8 mouse cellular contexts compared by ENCODE assay signal in the genomic region with DNA sequence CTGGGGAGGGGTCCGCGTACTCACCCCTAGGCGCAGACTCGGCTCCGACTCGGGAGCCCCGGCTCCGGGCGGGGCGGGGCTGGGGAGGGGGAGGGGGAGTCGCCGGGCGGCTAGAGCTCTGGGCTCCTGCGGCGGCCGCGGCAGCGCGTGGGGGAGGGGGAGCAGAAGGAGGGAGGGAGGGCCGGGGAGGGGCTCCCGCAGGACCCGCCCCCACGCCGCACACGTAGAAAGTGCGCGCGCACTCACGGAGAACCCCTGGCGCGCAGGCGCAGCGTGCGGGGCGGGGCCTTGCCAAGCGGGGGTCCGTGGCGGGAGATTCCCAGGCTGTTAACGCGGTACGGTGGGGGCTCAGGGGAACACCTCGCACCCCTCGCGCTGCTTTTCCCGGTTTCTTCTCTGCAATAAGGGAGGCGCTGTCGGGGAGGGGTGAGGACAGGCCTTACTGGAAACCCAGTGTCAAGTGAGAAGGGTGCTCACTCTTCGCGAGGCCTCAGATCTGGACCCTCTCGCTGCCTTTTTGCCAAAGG. TPM values are rescaled to one million over a fixed set of nuclear protein-coding genes. Genes with fewer than 3 reads are reported as not detected.
DNase-seq lines count a peak whose midpoint lies in the region; ATAC-seq lines count a peak whose summit lies in the region.

A gene (plus strand): TSS at position 230 of the 527 bp plus-strand sequence.

- peak within 1 kb of the TSS; percentile 86 for H3K4me2 ChIP-seq in hindbrain, embryonic 16.5 days (ENCODE audit: low read length)

- peak; percentile 86 for DNase-seq in T-cell, adult 2 months (ENCODE audit: low spot score)
- DNase-seq in cerebellum, postnatal 36 days: peak; percentile 90 to 94
- DNase-seq in gastrocnemius, adult 18-20 months (ENCODE audit: low spot score): peak; percentile 88
- DNase-seq in left cerebral cortex, adult 18-20 months (ENCODE audit: low spot score in 2 of 2): peak; percentile 93
- peak; percentile 93 for DNase-seq in right cerebral cortex, adult 18-20 months
- DNase-seq in urinary bladder, postnatal 10 days (ENCODE audit: low spot score): peak; percentile 71

- peak within 1 kb of the TSS; percentile 80 for H3K4me3 ChIP-seq in hindbrain, embryonic 16.5 days (ENCODE audit: low read length)
- H3K4me3 ChIP-seq in macrophage (ENCODE audit: inconsistent target): peak within 1 kb of the TSS; percentile 98

- no peaks in the 10 kb centered on the region for H3K36me3 ChIP-seq in hindbrain, embryonic 16.5 days (ENCODE audit: control insufficient read depth, insufficient read depth, low read length)
- H3K36me3 ChIP-seq in macrophage (ENCODE audit: inconsistent target): no peaks in the 10 kb centered on the region

- peaks cover 59% of the 10 kb centered on the region for H3K79me2 ChIP-seq in macrophage (ENCODE audit: inconsistent target)

- no peaks in the 10 kb centered on the region for H3K9me3 ChIP-seq in hindbrain, embryonic 16.5 days (ENCODE audit: control insufficient read depth, low read length)

- no peaks in the 10 kb centered on the region for H3K27me3 ChIP-seq in hindbrain, embryonic 16.5 days (replicated peaks; ENCODE audit: control insufficient read depth, insufficient read depth, low read length)

- ATAC-seq in hindbrain, embryonic 16.5 days: peak; percentile 88

- peaks cover 20% of the 10 kb centered on the region for H3K4me1 ChIP-seq in hindbrain, embryonic 16.5 days (ENCODE audit: control insufficient read depth, insufficient read depth, low read depth, low read length)

- WGBS in hindbrain, embryonic 16.5 days: under 1% methylated on average over 40 of the region's 50 CpGs
- WGBS in macrophage (ENCODE audit: missing documents): under 1% methylated on average over 43 of the region's 50 CpGs

- H3K27ac ChIP-seq in hindbrain, embryonic 16.5 days (ENCODE audit: low read depth, low read length): peak within 1 kb of the TSS; percentile 86
- peak within 1 kb of the TSS; percentile 62 for H3K27ac ChIP-seq in macrophage

- peak within 1 kb of the TSS; percentile 86 for H3K9ac ChIP-seq in hindbrain, embryonic 16.5 days (ENCODE audit: low read depth, low read length)

RNA-seq across cellular contexts. Expression of the gene that starts here (rescaled TPM):
- total RNA-seq in gastrocnemius, adult 18-20 months (2021): 100 to 1,000 TPM; 119 to 165 TPM
- 128 and 134 TPM in 2 replicates for polyA plus RNA-seq in hindbrain, embryonic 16.5 days (2015; fragmentation: Nextera tagmentation; extraction: Ambion mirVana)
- total RNA-seq in left cerebral cortex, adult 18-20 months (2021): 10 to 100 TPM; 42.0 to 45.8 TPM
- 10 to 100 TPM in 4 of 26 experiments, 1 to 10 TPM in 21, not detected in 1; 2.0 to 13.0 (median 6.9) TPM for total RNA-seq in macrophage (2018; cell fraction: chromatin; rRNA removed)
- total RNA-seq in macrophage (2018; cell fraction: cytosol; rRNA removed): 10 to 100 TPM; 28.8 to 53.5 (median 41.8) TPM
- 10 to 100 TPM in 11 of 26 experiments, 1 to 10 TPM in 15; 3.8 to 16.9 (median 9.7) TPM for total RNA-seq in macrophage (2018; cell fraction: nucleus; rRNA removed)
- polyA plus RNA-seq in macrophage (2018): 20.1 to 56.1 TPM (median 46.2 TPM) in 3 replicates

Comparison
In these comparisons a context has a peak if more than half of its experiments do, and no peak if none do; other contexts are left out.
1. Peak in every context shown above with its lines: DNase-seq, ATAC-seq, H3K4me3 ChIP-seq and H3K27ac ChIP-seq.